17 mouse cellular contexts compared by ENCODE assay signal in genomic region chr16:10548938-10549337, GRCm38 (mm10).
"Had no signal": no experiment of that assay in that cellular context is flagged by ENCODE, and none has a peak within 500 bp of the region (broad histone marks: within the 10 kb centered on the region; RNA-seq: fewer than 3 reads in every experiment).

No protein-coding gene starts in this region.

- ATAC-seq: midbrain, embryonic 16.5 days had no signal

- H3K27ac ChIP-seq: midbrain, embryonic 10.5 days; midbrain, embryonic 12.5 days; neural tube, embryonic 13.5 days; neural tube, embryonic 15.5 days; stomach, embryonic 15.5 days; stomach, postnatal 0 days had no signal

- H3K4me3 ChIP-seq: midbrain, embryonic 10.5 days; midbrain, embryonic 12.5 days; myocyte; neural tube, embryonic 13.5 days; neural tube, embryonic 15.5 days; stomach, embryonic 15.5 days had no signal

- DNase-seq: lung, adult 18-20 months; lung, embryonic 14.5 days; lung, postnatal 10 days; lung, postnatal 4 days; midbrain, embryonic 14.5 days; right cerebral cortex, postnatal 14 days; thymus, adult 2 months; thymus, postnatal 25 days; thymus, postnatal 4 days had no signal
